Mouse (Mus musculus) retina, postnatal 7 days (tissue): ENCODE results near the gene Akap13.
"Not testable (repeated sequence)": the region's sequence is repeated elsewhere in the genome, so short reads cannot be mapped to it uniquely, and the experiment has no call there.

Experiments used
- DNase-seq: peaks from one replicate; pipeline ENCODE4 v3.0.0-alpha.2; 2012; ENCODE audit warnings: low read depth, low spot score

Akap13 gene

DNA sequence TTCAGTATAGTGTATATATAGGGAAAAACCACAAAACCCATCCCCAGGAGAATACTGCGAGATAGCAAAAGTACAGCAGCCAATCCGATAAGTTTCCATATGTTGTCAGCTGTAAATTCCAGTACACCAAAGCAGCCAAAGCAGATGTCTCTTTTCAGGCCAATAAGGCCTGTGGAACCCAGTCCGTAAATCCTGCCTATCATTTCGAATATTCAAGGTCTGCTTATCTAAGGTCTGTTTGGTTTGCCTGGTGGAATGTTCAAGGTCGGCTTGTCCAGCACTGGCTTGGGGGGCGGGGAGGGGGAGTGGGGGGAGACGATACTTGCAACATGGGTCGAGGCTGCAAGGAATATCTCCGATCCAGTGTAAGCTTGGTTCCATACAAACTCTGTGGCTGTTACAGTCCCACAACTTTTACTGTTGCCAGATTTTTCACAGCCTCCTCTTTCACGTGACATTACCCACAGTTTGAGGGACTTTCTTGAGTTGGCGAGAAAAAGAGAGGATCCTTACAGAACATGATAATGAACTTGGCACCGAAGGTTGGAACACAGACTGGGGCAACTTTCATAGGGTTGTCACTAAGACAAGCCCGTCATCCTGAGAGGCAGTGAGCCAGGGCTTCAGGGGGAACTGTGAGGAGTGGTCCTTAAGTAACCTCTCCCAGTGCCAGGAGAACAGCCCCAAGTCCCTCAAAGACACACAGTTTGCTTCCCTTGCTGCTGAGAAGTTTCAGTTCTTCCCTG, 335.9 kb downstream of the Akap13 start:
- DNase-seq, result not testable (repeated sequence)

DNA sequence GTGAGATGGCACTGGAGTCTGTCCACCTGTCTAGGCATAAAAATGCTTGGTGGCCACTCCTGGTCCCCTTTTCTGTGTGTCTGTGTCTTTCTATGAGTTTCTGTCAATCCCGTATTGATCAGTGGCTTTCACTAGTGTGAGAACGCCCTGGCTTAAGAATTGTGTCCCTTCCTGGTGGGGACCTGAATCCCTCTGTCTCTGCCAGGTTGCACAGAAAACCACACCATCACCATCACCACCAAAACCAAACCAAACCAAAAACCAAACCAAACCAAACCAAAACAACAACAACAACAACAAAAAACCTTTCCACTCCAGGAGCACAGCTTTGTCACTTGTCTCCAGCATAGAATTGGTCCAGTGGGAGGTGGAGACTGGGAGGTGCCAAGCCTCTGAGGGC, 337.8 kb downstream of the Akap13 start:
- DNase-seq, result no peak

DNA sequence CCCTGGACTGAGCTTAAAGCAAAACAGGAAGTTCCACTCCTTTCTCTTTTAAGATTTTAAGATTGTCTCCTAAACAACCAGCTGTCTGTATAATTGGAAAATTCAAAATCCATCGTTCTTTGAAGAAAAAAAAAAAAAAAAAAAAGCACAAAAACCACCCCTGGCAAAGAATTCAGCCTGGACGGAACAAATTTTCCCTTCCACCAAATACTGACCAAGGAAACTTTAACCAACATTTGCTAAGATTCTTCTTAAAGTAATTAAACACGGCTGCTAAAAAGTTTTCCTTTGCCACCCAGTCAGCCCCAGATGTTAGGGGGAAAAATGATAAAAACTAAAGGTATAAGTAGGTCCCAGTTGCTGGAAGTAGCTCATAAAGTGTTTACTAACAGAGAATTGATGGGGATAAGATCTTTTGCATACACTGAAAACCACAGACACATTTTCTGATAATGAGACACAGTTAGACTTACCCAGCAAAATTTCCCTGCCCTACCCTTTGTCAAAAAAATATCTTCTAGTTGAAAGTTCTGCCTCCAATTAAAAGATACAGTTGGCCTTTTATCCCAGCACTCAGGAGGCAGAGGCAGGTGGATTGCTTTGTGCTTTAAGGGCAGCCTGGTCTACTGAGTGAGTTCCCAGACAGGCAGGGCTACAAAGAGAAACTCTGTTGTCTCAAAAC, 338.5 kb downstream of the Akap13 start:
- no peak for DNase-seq

DNA sequence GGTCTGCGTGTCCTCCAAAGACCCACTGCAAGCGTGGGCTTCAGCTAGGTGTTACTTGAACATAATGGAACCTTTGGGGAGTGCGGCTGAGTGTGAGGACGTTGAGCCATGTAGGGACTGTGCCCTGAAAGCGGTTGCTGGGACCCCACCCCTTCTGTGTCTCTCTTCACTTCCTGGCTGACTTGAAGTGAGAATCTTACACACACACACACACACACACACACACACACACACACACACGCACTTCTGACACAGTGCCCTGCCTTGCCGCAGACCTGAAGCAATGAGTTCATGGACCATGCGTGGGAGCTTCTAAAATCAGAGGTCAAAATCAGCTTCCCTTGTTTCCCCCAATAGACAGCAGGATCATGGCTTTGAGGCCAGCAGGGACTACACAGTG, 339.8 kb downstream of the Akap13 start:
- no peak for DNase-seq

DNA sequence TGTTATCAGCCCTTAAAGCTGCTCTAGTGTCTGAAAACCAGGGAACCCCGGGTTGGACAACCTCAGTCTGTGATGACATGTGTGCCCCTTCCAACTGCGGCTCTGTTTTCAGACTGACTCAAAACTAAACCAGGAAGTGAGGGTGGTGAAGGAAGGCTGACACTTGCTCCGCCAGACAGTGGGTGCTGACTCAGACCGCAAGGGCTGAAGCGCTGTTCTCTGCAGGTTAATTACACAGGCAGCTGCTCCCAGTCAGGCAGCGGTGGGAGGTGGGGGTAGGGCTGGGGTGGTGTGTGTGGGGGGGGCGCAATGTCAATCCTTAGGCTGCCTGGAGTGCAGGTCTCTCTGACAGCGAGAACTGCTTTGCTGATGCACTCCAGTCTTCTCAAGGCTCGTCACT, 341.1 kb downstream of the Akap13 start:
- DNase-seq, result no peak

DNA sequence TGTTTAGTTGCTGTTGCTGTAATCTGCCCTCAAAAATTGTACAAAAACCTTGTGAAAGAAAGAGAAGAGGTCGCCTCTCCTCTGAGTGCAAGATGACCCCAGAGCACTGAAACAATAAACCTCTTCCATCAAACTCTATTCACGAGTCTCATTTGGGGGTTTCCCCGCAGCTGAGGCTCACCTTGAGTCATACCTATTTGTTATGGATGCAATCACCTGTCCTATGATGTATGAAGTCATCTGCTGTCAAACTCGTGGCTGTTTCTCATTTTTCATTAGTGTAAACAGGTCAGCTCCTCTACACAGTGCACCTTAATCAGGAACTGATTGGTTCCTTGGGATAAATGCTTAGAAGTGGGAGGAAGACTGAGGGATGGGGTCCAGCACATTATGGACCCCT, 345.2 kb downstream of the Akap13 start:
- DNase-seq, result no peak

DNA sequence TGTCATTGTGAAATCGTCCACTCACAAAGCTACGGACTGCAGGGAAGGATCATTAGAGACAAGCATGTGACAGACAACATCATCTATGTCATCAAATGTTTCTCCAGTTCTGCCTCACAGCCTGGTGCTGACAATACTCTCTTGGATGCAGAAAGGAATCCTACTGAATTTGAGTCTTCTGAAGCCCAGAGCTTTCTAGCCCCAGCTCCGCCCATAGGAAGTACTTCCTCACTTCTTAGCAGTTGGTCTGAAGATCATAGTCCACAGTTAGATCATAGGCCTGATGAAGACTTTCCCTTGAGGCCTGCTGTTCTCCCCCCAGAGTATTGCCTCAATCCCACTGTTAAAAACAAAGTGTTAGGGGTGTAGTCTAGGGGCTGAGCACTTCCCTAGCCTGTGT, 345.7 kb downstream of the Akap13 start:
- DNase-seq, result no peak

DNA sequence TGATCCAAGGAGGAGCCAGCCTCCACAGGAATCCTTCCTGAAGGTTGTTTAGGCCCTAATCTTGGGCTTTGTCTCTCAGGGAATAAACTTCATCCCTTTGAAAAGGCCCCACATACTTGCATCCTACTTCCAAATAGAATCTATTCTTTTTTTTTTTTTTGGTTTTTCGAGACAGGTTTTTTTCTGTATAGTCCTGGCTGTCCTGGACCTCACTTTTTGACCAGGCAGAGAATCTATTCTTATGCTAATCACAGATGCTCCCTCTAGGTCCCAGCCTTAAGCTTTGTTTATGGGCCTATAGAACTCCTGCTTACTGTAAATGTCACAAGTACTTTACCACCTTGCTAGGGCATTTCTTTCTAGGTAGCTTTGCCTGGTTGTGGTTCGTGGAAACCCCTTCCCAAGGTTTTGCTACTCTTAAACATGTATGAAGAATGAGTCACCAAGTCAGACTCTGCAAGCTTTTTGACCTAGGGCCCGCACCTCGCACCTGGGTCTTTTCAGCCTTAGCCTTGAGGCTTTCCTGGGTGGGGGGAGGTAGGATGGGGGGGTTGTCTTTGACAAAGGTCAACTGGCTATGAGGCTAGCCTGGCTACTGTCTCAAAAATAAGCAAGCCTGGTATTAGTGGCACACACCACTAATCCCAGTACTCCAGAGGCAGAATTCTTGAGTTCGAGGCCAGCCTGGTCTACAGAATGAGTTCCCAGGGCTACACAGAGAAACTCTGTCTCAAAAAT, 346.5 kb downstream of the Akap13 start:
- no peak for DNase-seq

DNA sequence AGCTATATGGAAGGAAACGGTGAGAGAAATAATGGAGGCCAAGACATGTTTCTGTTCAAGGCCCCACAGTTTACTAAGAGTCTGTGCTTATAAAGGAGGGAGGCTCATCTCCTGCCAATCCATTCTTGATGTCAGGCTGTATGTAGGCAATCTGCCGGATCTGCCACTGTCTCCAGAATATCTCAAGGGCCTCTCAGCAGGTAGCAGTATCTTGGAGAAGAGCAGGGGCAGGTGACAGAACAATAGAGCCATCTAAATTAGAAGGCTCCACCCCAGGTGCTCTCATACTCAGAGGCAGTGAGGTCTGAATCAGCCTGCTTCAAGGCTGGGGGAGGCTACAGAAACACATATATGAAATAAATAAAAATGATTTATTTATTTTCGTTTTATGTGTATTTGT, 347.6 kb downstream of the Akap13 start:
- DNase-seq, result no peak
